Mouse (Mus musculus) CH12.LX (cell line): ENCODE data around the gene Hoxb3.

Source experiments
- CTCF ChIP-seq, 2 experiments: IDR thresholded peaks in 1 of 2; conservative IDR thresholded peaks in 1 of 2; 2 replicates each; pipeline ENCODE4 v1.5.1; 2011 to 2012; ENCODE audit warnings: low read depth in 2 of 2, low read length in 2 of 2, improper control_type of control experiment in 1 of 2, inconsistent platforms in 1 of 2, mild to moderate bottlenecking in 1 of 2, moderate library complexity in 1 of 2
- EP300 ChIP-seq: IDR thresholded peaks from 2 replicates; pipeline ENCODE4 v1.6.1; 2011; ENCODE audit warnings: low read length, improper control_type of control experiment
- HCFC1 ChIP-seq: IDR thresholded peaks from 2 replicates; pipeline ENCODE4 v1.6.1; 2012; ENCODE audit warnings: low read depth, mild to moderate bottlenecking, inconsistent platforms, low read length, improper control_type of control experiment
- NELFE ChIP-seq: IDR thresholded peaks from 2 replicates; pipeline ENCODE4 v1.6.1; 2011; ENCODE audit warnings: low read depth, low read length, improper control_type of control experiment
- TCF12 ChIP-seq: IDR thresholded peaks from 2 replicates; pipeline ENCODE4 v1.6.1; 2014; ENCODE audit warnings: low read depth, mild to moderate bottlenecking, inconsistent platforms, low read length, improper control_type of control experiment

GRCm38 (mm10) chr11:96383381-96383780 is 60.3 kb downstream of the Hoxb3 start:
- TF ChIP-seq HCFC1 (no peak), EP300 (no peak), CTCF (conservative IDR thresholded peaks at IDR 0.05 in 1 of 2, IDR thresholded peaks at IDR 0.05 in 1 of 2; ENCODE audit: low read depth in 2 of 2, low read length in 2 of 2) (no peak), NELFE (no peak), TCF12 (no peak)
